16 mouse cellular contexts compared by ENCODE assay signal in the genomic region with DNA sequence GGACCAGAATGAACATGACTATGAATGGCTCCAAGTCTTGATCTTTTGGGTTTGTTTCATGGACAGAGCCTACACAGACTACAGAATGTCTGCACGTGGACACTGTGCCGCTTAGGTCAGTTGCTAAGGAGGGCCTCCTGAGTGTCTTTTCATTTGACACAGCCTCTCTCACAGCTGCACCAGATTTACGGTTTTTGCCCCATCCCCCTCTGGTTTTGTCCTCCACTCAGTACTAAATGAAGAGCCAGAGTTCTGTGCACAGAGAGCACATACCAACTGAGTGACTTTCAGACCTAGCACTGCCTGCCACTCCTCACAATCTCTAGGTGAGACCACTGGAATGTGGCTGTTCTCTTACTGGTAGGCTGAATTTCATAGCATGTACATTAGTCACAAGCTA.
DNase-seq lines count a peak whose midpoint lies in the region; ATAC-seq and TF ChIP-seq lines count a peak whose summit lies in the region.
"Had no signal": no experiment of that assay in that cellular context is flagged by ENCODE, and none has a peak within 500 bp of the region (broad histone marks: within the 10 kb centered on the region; RNA-seq: fewer than 3 reads in every experiment).

No protein-coding gene starts in this region.

- TF ChIP-seq POLR2A in myocyte (IDR thresholded peaks at IDR 0.05; ENCODE audit: insufficient read length, low read depth) = no peak

- no peaks in the 10 kb centered on the region for H3K36me3 ChIP-seq in forebrain, embryonic 12.5 days (replicated peaks)
- H3K36me3 ChIP-seq in forebrain, embryonic 15.5 days = no peaks in the 10 kb centered on the region
- H3K36me3 ChIP-seq in kidney, embryonic 15.5 days = no peaks in the 10 kb centered on the region
- no peaks in the 10 kb centered on the region for H3K36me3 ChIP-seq in kidney, embryonic 16.5 days (ENCODE audit: insufficient read depth, low read length)
- no peaks in the 10 kb centered on the region for H3K36me3 ChIP-seq in myocyte (ENCODE audit: control insufficient read depth, insufficient read depth)

- DNase-seq in adipocyte (ENCODE audit: low spot score) = peak; percentile 13
- no peak for DNase-seq in B cell, adult 2 months
- DNase-seq in urinary bladder, adult 18-20 months (ENCODE audit: low spot score in 2 of 2) = no peak
- DNase-seq: adrenal gland, adult 8-10 months; cerebellum, postnatal 25 days; gastrocnemius, postnatal 14 days; kidney, postnatal 10 days; lung, postnatal 4 days; right cerebral cortex, postnatal 25 days had no signal

- no peaks in the 10 kb centered on the region for H3K27me3 ChIP-seq in forebrain, embryonic 12.5 days
- H3K27me3 ChIP-seq in forebrain, embryonic 15.5 days = no peaks in the 10 kb centered on the region
- H3K27me3 ChIP-seq in kidney, embryonic 15.5 days = no peaks in the 10 kb centered on the region
- no peaks in the 10 kb centered on the region for H3K27me3 ChIP-seq in kidney, embryonic 16.5 days (ENCODE audit: insufficient read depth, low read length)
- H3K27me3 ChIP-seq in myocyte (ENCODE audit: control insufficient read depth, insufficient read depth, insufficient read length) = no peaks in the 10 kb centered on the region

- no peak overlapping the region for H3K4me2 ChIP-seq in forebrain, embryonic 12.5 days
- no peak overlapping the region for H3K4me2 ChIP-seq in forebrain, embryonic 15.5 days (replicated peaks)
- H3K4me2 ChIP-seq in kidney, embryonic 15.5 days = no peak overlapping the region
- H3K4me2 ChIP-seq in kidney, embryonic 16.5 days (replicated peaks; ENCODE audit: low read depth, low read length) = no peak overlapping the region
- peak overlapping the region; percentile 52 for H3K4me2 ChIP-seq in myocyte (ENCODE audit: low read depth)

- ATAC-seq in forebrain, embryonic 12.5 days (ENCODE audit: low FRiP score) = 0 out of 2 replicates have a peak, but pooled peaks have one; percentile 23
- ATAC-seq in forebrain, embryonic 15.5 days (replicated peaks) = no peak
- peak; percentile 43; the same call in 1 of the 2 replicates for ATAC-seq in kidney, embryonic 15.5 days (replicated peaks; ENCODE audit: low FRiP score)
- no peak for ATAC-seq in kidney, embryonic 16.5 days (ENCODE audit: low FRiP score, low TSS enrichment)
- ATAC-seq: midbrain, embryonic 16.5 days had no signal

- no peak overlapping the region for H3K27ac ChIP-seq in forebrain, embryonic 12.5 days
- H3K27ac ChIP-seq in forebrain, embryonic 15.5 days (replicated peaks) = no peak overlapping the region
- no peak overlapping the region for H3K27ac ChIP-seq in kidney, embryonic 15.5 days
- H3K27ac ChIP-seq in kidney, embryonic 16.5 days (ENCODE audit: low read length) = no peak overlapping the region
- H3K27ac ChIP-seq: liver, embryonic 14.5 days had no signal

- H3ac ChIP-seq in myocyte (ENCODE audit: control insufficient read depth, insufficient read length) = no peak overlapping the region

- H3K4me3 ChIP-seq in forebrain, embryonic 12.5 days (replicated peaks) = no peak overlapping the region
- H3K4me3 ChIP-seq in forebrain, embryonic 15.5 days = no peak overlapping the region
- H3K4me3 ChIP-seq in kidney, embryonic 15.5 days (replicated peaks) = no peak overlapping the region
- H3K4me3 ChIP-seq in kidney, embryonic 16.5 days (ENCODE audit: low read length) = no peak overlapping the region
- no peak overlapping the region for H3K4me3 ChIP-seq in myocyte

- WGBS in forebrain, embryonic 12.5 days = 43% methylated on average over 3 of the region's 3 CpGs
- WGBS in forebrain, embryonic 15.5 days = 48% methylated on average over 3 of the region's 3 CpGs
- 42% methylated on average over 3 of the region's 3 CpGs for WGBS in kidney, embryonic 15.5 days
- 30% methylated on average over 3 of the region's 3 CpGs for WGBS in kidney, embryonic 16.5 days

- H3K79me2 ChIP-seq in myocyte (ENCODE audit: control insufficient read depth, insufficient read depth) = no peaks in the 10 kb centered on the region

- H3K9me3 ChIP-seq in forebrain, embryonic 12.5 days = no peaks in the 10 kb centered on the region
- no peaks in the 10 kb centered on the region for H3K9me3 ChIP-seq in forebrain, embryonic 15.5 days
- H3K9me3 ChIP-seq in kidney, embryonic 15.5 days (replicated peaks) = no peaks in the 10 kb centered on the region
- no peaks in the 10 kb centered on the region for H3K9me3 ChIP-seq in kidney, embryonic 16.5 days (ENCODE audit: low read length)

- peaks cover 3% of the 10 kb centered on the region; the same call in 1 of the 2 replicates for H3K4me1 ChIP-seq in forebrain, embryonic 12.5 days
- no peaks in the 10 kb centered on the region for H3K4me1 ChIP-seq in forebrain, embryonic 15.5 days
- 0 out of 2 replicates have a peak, but pooled peaks cover 5% of the 10 kb centered on the region for H3K4me1 ChIP-seq in kidney, embryonic 15.5 days
- H3K4me1 ChIP-seq in kidney, embryonic 16.5 days (ENCODE audit: insufficient read depth, low read length) = no peaks in the 10 kb centered on the region

- no peak overlapping the region for H3K9ac ChIP-seq in forebrain, embryonic 12.5 days
- no peak overlapping the region for H3K9ac ChIP-seq in forebrain, embryonic 15.5 days (replicated peaks)
- H3K9ac ChIP-seq in kidney, embryonic 15.5 days = no peak overlapping the region
- H3K9ac ChIP-seq in kidney, embryonic 16.5 days (replicated peaks; ENCODE audit: low read length) = no peak overlapping the region
- H3K9ac ChIP-seq: liver, embryonic 14.5 days had no signal

TF ChIP-seq in myocyte, 11 proteins besides CTCF, POLR2A, EP300 and RAD21:
- TF ChIP-seq USF1 (IDR thresholded peaks at IDR 0.05; ENCODE audit: low read depth) (peak; percentile 76), TCF12 (IDR thresholded peaks at IDR 0.05; ENCODE audit: insufficient read depth, poor library complexity, severe bottlenecking) (peak; percentile 9), REST (IDR thresholded peaks at IDR 0.05; ENCODE audit: insufficient read depth, insufficient read length) (no peak), MYOD1 (IDR thresholded peaks at IDR 0.05; ENCODE audit: control insufficient read depth in 1 of 3, insufficient read length in 2 of 3, low read depth in 2 of 3) (peak; percentile 23 to 75 (median 48)), MYOG (IDR thresholded peaks at IDR 0.05; ENCODE audit: control insufficient read depth in 1 of 3, insufficient read depth in 1 of 3, insufficient read length in 2 of 3, low read depth in 2 of 3) (peak in 2 of 3 experiments; percentile 58 to 79)

Comparison
In these comparisons a context has a peak if more than half of its experiments do, and no peak if none do; other contexts are left out.
1. ATAC-seq: peak in forebrain, embryonic 12.5 days (single experiment) and kidney, embryonic 15.5 days (single experiment); none in forebrain, embryonic 15.5 days (single experiment) and kidney, embryonic 16.5 days (single experiment).